9 mouse cellular contexts compared by ENCODE assay signal in the genomic region with DNA sequence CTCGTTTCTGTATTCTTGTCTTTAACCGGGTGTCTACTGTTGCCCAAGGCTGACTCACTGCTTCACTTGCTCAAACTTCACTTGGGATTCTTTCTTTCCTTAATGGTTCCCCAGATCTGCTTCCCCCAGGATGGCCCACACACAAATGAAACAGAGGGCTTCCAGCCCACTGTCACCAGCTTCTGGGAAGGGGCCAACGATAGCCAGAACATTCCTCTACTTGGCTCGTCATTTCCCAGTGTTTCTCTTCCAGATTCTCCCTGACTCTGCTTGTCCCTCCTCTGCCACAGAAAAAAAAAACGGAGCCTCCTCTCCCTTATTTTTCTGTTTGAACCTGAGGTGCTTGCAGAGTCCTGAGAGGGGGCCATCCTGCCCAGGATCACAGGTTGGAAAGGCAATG. TPM values are rescaled to one million over a fixed set of nuclear protein-coding genes. Genes with fewer than 3 reads are reported as not detected.
DNase-seq lines count a peak whose midpoint lies in the region; ATAC-seq and TF ChIP-seq lines count a peak whose summit lies in the region.
"Had no signal": no experiment of that assay in that cellular context is flagged by ENCODE, and none has a peak within 500 bp of the region (broad histone marks: within the 10 kb centered on the region; RNA-seq: fewer than 3 reads in every experiment).

No protein-coding gene starts in this region.

- no peaks in the 10 kb centered on the region for H3K27me3 ChIP-seq in spleen, adult 2 months (ENCODE audit: control insufficient read depth, insufficient read depth, low read length)
- no peaks in the 10 kb centered on the region for H3K27me3 ChIP-seq in intestine, embryonic 15.5 days (replicated peaks)

- peak overlapping the region; percentile 28; the same call in 1 of the 2 replicates for H3K4me2 ChIP-seq in intestine, embryonic 15.5 days (replicated peaks)
- H3K4me2 ChIP-seq: midbrain, embryonic 15.5 days had no signal

- no peak for ATAC-seq in intestine, embryonic 15.5 days
- ATAC-seq: midbrain, embryonic 15.5 days had no signal

- peaks cover 20% of the 10 kb centered on the region for H3K4me1 ChIP-seq in spleen, adult 2 months (ENCODE audit: control insufficient read depth, insufficient read depth, insufficient read length)
- H3K4me1 ChIP-seq in intestine, embryonic 15.5 days (replicated peaks) = peaks cover 28% of the 10 kb centered on the region

- peak; percentile 92 for DNase-seq in heart, adult 11 months
- DNase-seq in heart, postnatal 36 days = no peak
- no peak for DNase-seq in spleen, adult 2 months (ENCODE audit: low read depth in 1 of 2, low spot score in 2 of 2)
- DNase-seq in spleen, postnatal 36 days (ENCODE audit: low spot score in 2 of 2) = no peak
- no peak for DNase-seq in ovary, adult 18-20 months (ENCODE audit: low spot score)
- no peak for DNase-seq in adrenal gland, adult 8-10 months
- DNase-seq in natural killer cell, adult 2 months (ENCODE audit: low spot score in 2 of 2) = no peak

- H3K27ac ChIP-seq in spleen, adult 2 months (ENCODE audit: insufficient read depth, low read length) = peak overlapping the region; percentile 65
- H3K27ac ChIP-seq in intestine, embryonic 15.5 days = 0 out of 2 replicates have a peak overlapping the region, but pooled peaks have one; percentile 80
- H3K27ac ChIP-seq: midbrain, embryonic 15.5 days had no signal

- TF ChIP-seq CTCF in spleen, adult 2 months (IDR thresholded peaks at IDR 0.05; ENCODE audit: extremely low read depth, insufficient read depth, insufficient read length, insufficient replicate concordance) = no peak

- no peak overlapping the region for H3K9ac ChIP-seq in intestine, embryonic 15.5 days
- H3K9ac ChIP-seq: midbrain, embryonic 15.5 days had no signal

- no peaks in the 10 kb centered on the region for H3K9me3 ChIP-seq in intestine, embryonic 15.5 days
- H3K9me3 ChIP-seq: midbrain, embryonic 15.5 days had no signal

- 84% methylated on average over 5 of the region's 5 CpGs for WGBS in spleen, adult 2 months
- WGBS in intestine, embryonic 15.5 days = 68% methylated on average over 5 of the region's 5 CpGs

- intact Hi-C loops in heart, postnatal 36 days (cut with DNase I) = no loop called here

- H3K4me3 ChIP-seq in spleen, adult 2 months (ENCODE audit: extremely low read depth, insufficient read depth, insufficient read length) = no peak overlapping the region
- no peak overlapping the region for H3K4me3 ChIP-seq in intestine, embryonic 15.5 days (replicated peaks)
- H3K4me3 ChIP-seq: midbrain, embryonic 15.5 days had no signal

- no peaks in the 10 kb centered on the region for H3K36me3 ChIP-seq in spleen, adult 2 months (ENCODE audit: control insufficient read depth, insufficient read depth, low read length)
- H3K36me3 ChIP-seq in intestine, embryonic 15.5 days = no peaks in the 10 kb centered on the region
- H3K36me3 ChIP-seq: midbrain, embryonic 15.5 days had no signal

- no peak for TF ChIP-seq POLR2A in spleen, adult 2 months (IDR thresholded peaks at IDR 0.05; ENCODE audit: low read depth, low read length)

RNA-seq across cellular contexts. Expression of gene Capn2, which starts 1.9 kb away (rescaled TPM):
- total RNA-seq in heart, postnatal 36 days (2021) = 10 to 100 TPM; 58.7 to 79.0 TPM
- polyA plus RNA-seq in spleen, adult 2 months (2012; rRNA removed) = 11.7 and 14.0 TPM in 2 replicates
- 85.5 and 95.1 TPM in 2 replicates for polyA plus RNA-seq in intestine, embryonic 15.5 days (2015; fragmentation: Nextera tagmentation; extraction: Ambion mirVana)
- total RNA-seq in adrenal gland, adult 8-10 months (2022) = 10 to 100 TPM; 53.3 to 96.0 (median 73.4) TPM

RNA-seq across cellular contexts. Expression of gene Capn8, which starts 45.5 kb away (rescaled TPM):
- not detected for total RNA-seq in heart, postnatal 36 days (2021)
- not detected in 2 replicates for polyA plus RNA-seq in spleen, adult 2 months (2012; rRNA removed)
- polyA plus RNA-seq in intestine, embryonic 15.5 days (2015; fragmentation: Nextera tagmentation; extraction: Ambion mirVana) = 2.5 and 3.3 TPM in 2 replicates
- under 1 TPM; 0.16 to 0.59 (median 0.19) TPM for total RNA-seq in adrenal gland, adult 8-10 months (2022)
